Mouse (Mus musculus): Measurements from ENCODE around the gene Tmem190.
"Not testable (repeated sequence)": the region's sequence is repeated elsewhere in the genome, so short reads cannot be mapped to it uniquely, and the experiment has no call there.

Tmem190 gene

GRCm38 (mm10) chr7:4812303-4813104 is 29.8 kb downstream of the Tmem190 start, which contains the start of gene Ube2s:
Ube2s (minus strand) TSS chr7:4812590.
- peak; percentile 99 to 100 for DNase-seq (ENCODE audit: low spot score in 2 of 2)

GRCm38 (mm10) chr7:4813105-4813791 is 30.5 kb downstream of the Tmem190 start:
- DNase-seq (ENCODE audit: low spot score in 2 of 2), result no peak

- no peak for DNase-seq (ENCODE audit: low spot score in 2 of 2)
These were observed 33.8 kb downstream of the Tmem190 start for GRCm38 (mm10) chr7:4816559-4816958.

GRCm38 (mm10) chr7:4820925-4821324 is 38.2 kb downstream of the Tmem190 start:
- not testable (repeated sequence) for DNase-seq (ENCODE audit: low spot score in 2 of 2)

GRCm38 (mm10) chr7:4821690-4822089 is 39.0 kb downstream of the Tmem190 start:
- no peak for DNase-seq (ENCODE audit: low spot score in 2 of 2)

GRCm38 (mm10) chr7:4822162-4822907 is 39.6 kb downstream of the Tmem190 start:
- DNase-seq (ENCODE audit: low spot score in 2 of 2), result no peak

GRCm38 (mm10) chr7:4825365-4825764 is 42.6 kb downstream of the Tmem190 start:
- DNase-seq (ENCODE audit: low spot score in 2 of 2), result no peak

GRCm38 (mm10) chr7:4830476-4830875 is 47.7 kb downstream of the Tmem190 start:
- no peak for DNase-seq (ENCODE audit: low spot score in 2 of 2)

Data from spleen, postnatal 4 days (tissue).